Comparison of ENCODE assay signal across 1 mouse cellular context in genomic region chr11:29173125-29173631, GRCm38 (mm10).
TF ChIP-seq lines count a peak whose summit lies in the region.

No protein-coding gene starts in this region.

TF ChIP-seq in CH12.LX, 34 proteins besides CTCF, POLR2A, EP300 and RAD21 (continued from another document):
- TF ChIP-seq USF1 (IDR thresholded peaks at IDR 0.05; ENCODE audit: low read depth, low read length) (no peak), MXI1 (IDR thresholded peaks at IDR 0.05; ENCODE audit: low read depth, low read length) (peak; percentile 76; the same call in 1 of the 2 replicates)
